Mouse (Mus musculus) layer of hippocampus, adult 11-12 months (tissue): ENCODE measurements around the gene Fbp2.
"Not testable (repeated sequence)": the region's sequence is repeated elsewhere in the genome, so short reads cannot be mapped to it uniquely, and the experiment has no call there.

Experiments used
- DNase-seq: peaks from one replicate; pipeline ENCODE4 v3.0.0; 2022; ENCODE audit warnings: low spot score

The Fbp2 gene

GRCm38 (mm10) chr13:62865651-62866315 lies 7.6 kb upstream of the Fbp2 start:
- DNase-seq: no peak

GRCm38 (mm10) chr13:62863771-62864170 lies 5.5 kb upstream of the Fbp2 start:
- DNase-seq: no peak

GRCm38 (mm10) chr13:62862875-62863274 lies 4.7 kb upstream of the Fbp2 start:
- DNase-seq: no peak

- DNase-seq: no peak
Observed at GRCm38 (mm10) chr13:62860068-62860467, 1.8 kb upstream of the Fbp2 start.

GRCm38 (mm10) chr13:62859251-62859650 lies 1.0 kb upstream of the Fbp2 start:
- DNase-seq: not testable (repeated sequence)

- no peak for DNase-seq
Observed at GRCm38 (mm10) chr13:62856850-62857249, 1.4 kb downstream of the Fbp2 start.

- DNase-seq: peak; percentile 80
Observed at GRCm38 (mm10) chr13:62856305-62856675, 1.9 kb downstream of the Fbp2 start.

GRCm38 (mm10) chr13:62855396-62856304 lies 2.6 kb downstream of the Fbp2 start:
- DNase-seq: no peak

- peak; percentile 69 for DNase-seq
Observed at GRCm38 (mm10) chr13:62854666-62855065, 3.6 kb downstream of the Fbp2 start.

- DNase-seq: no peak
Observed at GRCm38 (mm10) chr13:62833341-62833740, 24.9 kb downstream of the Fbp2 start.

GRCm38 (mm10) chr13:62832239-62832638 lies 26.0 kb downstream of the Fbp2 start:
- no peak for DNase-seq

GRCm38 (mm10) chr13:62815705-62816104 lies 42.5 kb downstream of the Fbp2 start:
- DNase-seq: not testable (repeated sequence)

- no peak for DNase-seq
Observed at GRCm38 (mm10) chr13:62812713-62813112, 45.5 kb downstream of the Fbp2 start.

- not testable (repeated sequence) for DNase-seq
Observed at GRCm38 (mm10) chr13:62807981-62808380, 50.2 kb downstream of the Fbp2 start.
